Mouse (Mus musculus) thymus, adult 2 months (tissue): ENCODE data around the gene Krcc1. TPM values are rescaled to one million over a fixed set of nuclear protein-coding genes. Genes with fewer than 3 reads are reported as not detected.

Source experiments
- DNase-seq: peaks from one replicate; pipeline ENCODE4 v3.0.0; 2021
- H3K27ac ChIP-seq: fragments of 200-500 bp; 2 replicates; pipeline ENCODE4 v1.5.1; 2012; ENCODE audit warnings: low read length, control low read depth; ENCODE audit not compliant: control insufficient read depth, insufficient read depth
- H3K27me3 ChIP-seq: fragments of 200-500 bp; 2 replicates; pipeline ENCODE4 v1.6.1; 2012; ENCODE audit warnings: mild to moderate bottlenecking, low read length, moderate library complexity, mixed read lengths; ENCODE audit not compliant: control insufficient read depth, insufficient read depth
- H3K36me3 ChIP-seq: fragments of 200-500 bp; 2 replicates; pipeline ENCODE4 v1.6.1; 2012; ENCODE audit warnings: mild to moderate bottlenecking, low read length, moderate library complexity; ENCODE audit not compliant: control insufficient read depth, insufficient read depth
- H3K4me1 ChIP-seq: fragments of 200-500 bp; replicated peaks from 2 replicates; pipeline ENCODE4 v1.6.1; 2012; ENCODE audit warnings: low read length; ENCODE audit not compliant: control insufficient read depth, insufficient read depth
- H3K4me3 ChIP-seq: fragments of 200-500 bp; 2 replicates; pipeline ENCODE4 v1.5.1; 2012; ENCODE audit warnings: mild to moderate bottlenecking, low read length, control low read depth, moderate library complexity; ENCODE audit not compliant: control insufficient read depth, insufficient read depth
- CTCF ChIP-seq: fragments of 200-500 bp; IDR thresholded peaks from 2 replicates; pipeline ENCODE4 v1.5.1; 2012; ENCODE audit warnings: mild to moderate bottlenecking, control low read depth, low read length, moderate library complexity, borderline replicate concordance; ENCODE audit not compliant: control insufficient read depth, poor library complexity, insufficient read depth; ENCODE audit errors: extremely low read depth
- POLR2A ChIP-seq: fragments of 200-500 bp; IDR thresholded peaks from 2 replicates; pipeline ENCODE4 v1.6.1; 2012; ENCODE audit warnings: mild to moderate bottlenecking, low read length, control low read depth, moderate library complexity; ENCODE audit not compliant: control insufficient read depth, poor library complexity, insufficient read depth; ENCODE audit errors: extremely low read depth
- WGBS: fragments of 180-500 bp; shearing (Covaris S2); methylation state at CpG from one replicate; pipeline ENCODE4 v1.1.7; 2018; 5-methylcytosine and 5-hydroxymethylcytosine counted together
- polyA plus RNA-seq: library from polyadenylated mRNA; depleted of rRNA; stranded (reverse); fragments of >200 nt; gene quantifications from 2 replicates; pipeline ENCODE4 v1.2.3, GENCODE M21; 2012; rRNA removed

Krcc1 gene
- polyA plus RNA-seq, 1 experiment, result 8.9 TPM

DNA sequence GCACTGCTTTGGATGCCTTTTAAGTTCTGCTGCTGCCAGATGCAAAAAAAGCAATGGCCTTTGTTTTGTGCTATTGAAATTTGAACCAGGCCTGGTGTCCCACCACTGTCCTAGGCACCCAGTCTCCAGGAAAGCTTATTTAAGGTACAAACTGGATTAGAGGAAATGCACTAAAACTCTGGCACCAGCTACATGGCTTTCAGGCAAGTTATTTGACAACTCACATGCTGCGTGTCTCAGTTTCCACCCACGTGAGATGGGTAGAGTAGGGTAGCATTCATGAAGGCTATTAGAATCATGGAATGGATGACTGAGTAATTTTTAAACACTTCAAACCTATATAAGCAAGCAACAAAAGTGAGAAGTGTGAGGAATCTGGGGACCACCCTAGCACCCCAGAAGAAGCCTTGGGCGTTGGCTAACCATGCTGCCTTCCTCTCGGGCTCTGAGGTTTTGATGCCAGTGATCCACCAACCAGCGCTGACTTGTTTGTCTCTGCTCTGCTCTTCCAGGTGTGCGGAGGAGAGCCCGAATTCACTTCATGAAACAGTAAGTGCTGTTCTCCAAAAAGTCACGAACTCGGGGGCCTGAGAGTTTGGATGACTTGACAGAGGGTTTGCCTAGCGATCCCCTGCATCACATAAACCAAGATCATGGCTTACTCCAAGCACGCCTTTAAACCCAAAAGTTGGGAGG lies 62.2 kb downstream of the Krcc1 start:
- peak; percentile 68 for DNase-seq
- Histone ChIP-seq H3K27ac (peak overlapping the region; percentile 98), H3K27me3 (no peaks in the 10 kb centered on the region), H3K4me3 (0 out of 2 replicates have a peak overlapping the region, but pooled peaks have one; percentile 1), H3K36me3 (peaks cover 82% of the 10 kb centered on the region), H3K4me1 (peaks cover 59% of the 10 kb centered on the region)
- TF ChIP-seq POLR2A (peak; percentile 36; the same call in 1 of the 2 replicates), CTCF (no peak)
- 26% methylated on average over 11 of the region's 11 CpGs for WGBS

Other genes with a start within 250 kb of the Krcc1 start
- gene Thnsl2, start 127.2 kb upstream of the Krcc1 start, polyA plus RNA-seq, result 3.9 and 4.6 TPM in 2 replicates
- 0.47 and 2.2 TPM in 2 replicates for gene Fabp1, start 71.8 kb upstream of the Krcc1 start, polyA plus RNA-seq
- gene Smyd1, start 50.6 kb downstream of the Krcc1 start, polyA plus RNA-seq, result 9.6 and 15.1 TPM in 2 replicates
- 712 and 845 TPM in 2 replicates for gene Cd8b1, start 51.1 kb downstream of the Krcc1 start, polyA plus RNA-seq
- gene Cd8a, start 101.8 kb downstream of the Krcc1 start, polyA plus RNA-seq, result 883 and 918 TPM in 2 replicates
- 268 and 316 TPM in 2 replicates for gene Rmnd5a, start 169.0 kb downstream of the Krcc1 start, polyA plus RNA-seq
- gene Rnf103, start 222.2 kb downstream of the Krcc1 start, polyA plus RNA-seq, result 14.3 and 21.5 TPM in 2 replicates